Mouse (Mus musculus): Measurements from ENCODE around the gene Lmntd1.

- TF ChIP-seq CTCF (IDR thresholded peaks at IDR 0.05; ENCODE audit: borderline replicate concordance, insufficient read depth, low read length) (no peak), POLR2A (IDR thresholded peaks at IDR 0.05; ENCODE audit: low read depth, low read length) (no peak)
These were observed 35.5 kb downstream of the Lmntd1 start for GRCm38 (mm10) chr6:145578457-145579185.

Measured in embryonic fibroblast, embryonic 13.5 days (primary cell).